Mouse (Mus musculus) gastrocnemius, postnatal 36 days (tissue): ENCODE data around the gene Sccpdh. TPM values are rescaled to one million over a fixed set of nuclear protein-coding genes. Genes with fewer than 3 reads are reported as not detected.
A peak's percentile ranks its signal among the peaks of the same experiment; 100 is the strongest.

Source experiments
- DNase-seq, 2 experiments: peaks; one replicate each; pipeline ENCODE4 v3.0.0; 2022
- intact Hi-C: fragments of 180-260 bp; cut with DNase I; formaldehyde crosslinking; loops from one replicate; pipeline ENCODE4 v1.15.1; 2025
- total RNA-seq, 2 experiments: library from RNA; stranded (reverse); gene quantifications; 2 replicates each; pipeline ENCODE4 v1.2.3; 2021

Sccpdh gene
- total RNA-seq, 2 experiments from 2014 or later, result 28.7 to 33.0 TPM

DNA sequence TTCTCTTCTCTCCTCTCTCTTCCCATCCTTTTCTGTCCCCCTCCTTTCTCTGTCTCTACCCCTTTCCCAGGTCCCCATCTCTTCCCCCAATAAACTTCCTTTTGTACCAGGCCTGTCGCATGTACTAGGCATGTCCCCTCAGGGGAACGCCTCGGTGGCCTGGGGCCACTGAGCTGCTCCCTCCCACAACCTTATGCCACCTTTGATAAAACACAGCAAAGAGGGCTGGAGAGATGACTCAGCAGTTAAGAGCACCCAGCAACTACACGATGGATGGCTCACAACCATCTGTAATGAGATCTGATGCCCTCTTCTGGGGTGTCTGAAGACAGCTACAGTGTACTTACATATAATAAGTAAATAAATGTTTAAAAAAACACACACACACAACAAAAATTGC, 47.8 kb downstream of the Sccpdh start:
- intact Hi-C loops, result no loop called here

DNA sequence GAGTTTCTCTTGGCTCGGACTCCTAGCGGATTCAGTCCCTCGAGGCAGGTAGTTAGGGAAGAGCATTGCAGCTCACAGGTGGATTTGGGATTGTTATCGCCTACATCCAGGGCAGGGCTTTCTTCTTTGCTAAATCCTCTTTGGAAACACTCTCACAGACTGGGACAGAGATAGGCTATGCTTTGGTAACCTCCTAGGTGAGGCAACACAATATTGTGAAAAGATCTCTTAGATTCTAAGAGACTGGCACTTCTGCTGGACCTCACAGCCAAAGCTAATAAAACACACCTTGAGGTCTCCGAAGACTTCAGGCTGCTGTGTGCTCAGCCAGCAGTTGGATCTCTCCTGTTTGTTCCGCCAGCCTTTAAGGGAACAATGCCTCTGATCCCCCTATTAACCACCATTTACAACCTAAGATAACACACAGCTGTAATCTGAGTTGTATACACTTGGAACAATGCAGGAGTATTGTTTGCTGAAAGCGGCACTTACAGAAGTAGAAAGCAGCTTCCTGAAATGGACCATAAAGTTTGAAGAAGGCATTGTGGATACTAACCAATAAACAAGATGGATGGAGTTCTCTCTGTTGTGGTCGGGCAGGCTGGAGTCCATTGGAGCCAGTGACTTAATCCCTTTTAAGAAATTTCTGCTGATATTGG, 54.9 kb downstream of the Sccpdh start:
- DNase-seq, result no peak
- intact Hi-C loops, result no loop called here

More for the DNA sequence above, 47.8 kb downstream of the Sccpdh start:
- no peak for DNase-seq

GRCm38 (mm10) chr1:179728661-179729060, 60.7 kb downstream of the Sccpdh start:
- intact Hi-C loops, result no loop called here
- no peak for DNase-seq

- DNase-seq, result no peak
- intact Hi-C loops, result loop anchor here (10.0 kb wide), 2 partner anchors 87 to 227 kb away; no protein-coding TSS in a partner anchor
Measured at GRCm38 (mm10) chr1:179731391-179731790, 63.4 kb downstream of the Sccpdh start.

GRCm38 (mm10) chr1:179734500-179735474, 66.8 kb downstream of the Sccpdh start:
- DNase-seq, result peak; percentile 39 to 51
- intact Hi-C loops, result loop anchor here (10.0 kb wide), 2 partner anchors 90 to 230 kb away; no protein-coding TSS in a partner anchor

- no peak for DNase-seq
- intact Hi-C loops, result loop anchor here (10.0 kb wide), 2 partner anchors 92 to 232 kb away; no protein-coding TSS in a partner anchor
Measured at GRCm38 (mm10) chr1:179736483-179736882, 68.5 kb downstream of the Sccpdh start.

Other genes starting within 250 kb of the Sccpdh start
- 1 to 10 TPM; 3.4 to 4.6 TPM for gene Smyd3, start 150.2 kb upstream of the Sccpdh start, total RNA-seq
- 10 to 100 TPM; 30.9 to 37.4 TPM for gene Tfb2m, start 121.9 kb upstream of the Sccpdh start, total RNA-seq
- 10 to 100 TPM; 25.2 to 26.6 TPM for gene Cnst, start 121.8 kb upstream of the Sccpdh start, total RNA-seq
- gene Kif28, start 77.1 kb downstream of the Sccpdh start, total RNA-seq, result under 1 TPM in 1 of 2 experiments, not detected in 1; 0.15 TPM
- not detected for gene Gm10518, start 135.2 kb downstream of the Sccpdh start, total RNA-seq
- 10 to 100 TPM; 14.8 to 15.3 TPM for gene Ahctf1, start 135.5 kb downstream of the Sccpdh start, total RNA-seq